ENCODE assay signal across 10 mouse cellular contexts in the genomic region with DNA sequence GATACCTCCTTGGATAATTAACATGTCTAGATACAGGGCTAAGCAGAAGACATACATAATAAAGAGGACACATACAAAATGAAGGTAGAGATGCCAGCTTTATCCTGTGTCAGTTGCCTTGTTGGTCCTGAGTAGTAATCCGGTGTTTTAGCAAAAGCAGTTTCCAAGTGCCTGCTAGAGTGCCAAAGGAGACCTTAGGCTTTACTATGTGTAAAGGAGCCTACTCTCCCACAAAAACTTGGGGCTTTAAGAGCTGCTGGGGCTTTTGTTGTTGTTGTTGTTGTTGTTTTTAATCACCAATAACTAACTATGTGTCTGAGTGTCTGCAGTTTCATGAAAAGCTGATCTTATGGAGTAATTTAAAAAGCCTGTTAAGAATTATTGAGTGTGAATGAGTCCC.
"Had no signal": no experiment of that assay in that cellular context is flagged by ENCODE, and none has a peak within 500 bp of the region (broad histone marks: within the 10 kb centered on the region; RNA-seq: fewer than 3 reads in every experiment).

No protein-coding gene starts in this region.

- H3K27ac ChIP-seq: kidney, postnatal 0 days; limb, embryonic 13.5 days; liver, embryonic 14.5 days; neural tube, embryonic 15.5 days had no signal

- H3K4me2 ChIP-seq: limb, embryonic 13.5 days; neural tube, embryonic 15.5 days had no signal

- H3K9me3 ChIP-seq: limb, embryonic 13.5 days; neural tube, embryonic 15.5 days had no signal

- H3K4me1 ChIP-seq: limb, embryonic 13.5 days had no signal

- H3K27me3 ChIP-seq: limb, embryonic 13.5 days; neural tube, embryonic 15.5 days had no signal

- H3K9ac ChIP-seq: limb, embryonic 13.5 days; liver, embryonic 14.5 days; neural tube, embryonic 15.5 days had no signal

- DNase-seq: kidney, adult 9 months; lung, adult 18-20 months; right cerebral cortex, adult 18-20 months; right cerebral cortex, postnatal 25 days; thymus, postnatal 4 days had no signal

- H3K4me3 ChIP-seq: limb, embryonic 13.5 days; myocyte; neural tube, embryonic 15.5 days had no signal

- H3K36me3 ChIP-seq: limb, embryonic 13.5 days; neural tube, embryonic 15.5 days had no signal
